Mouse (Mus musculus): Measurements from ENCODE around the gene Clcn7. TPM values are rescaled to one million over a fixed set of nuclear protein-coding genes. Genes with fewer than 3 reads are reported as not detected.

Gene Clcn7
- polyA plus RNA-seq, 1 experiment from 2014 or later, result 28.1 TPM

Other genes with a start within 250 kb of the Clcn7 start
- 67.4 and 72.8 TPM in 2 replicates for gene Nubp2, start 247.0 kb upstream of the Clcn7 start, polyA plus RNA-seq (2014; fragmentation: Nextera tagmentation; extraction: Ambion mirVana)
- gene Spsb3, start 246.7 kb upstream of the Clcn7 start, polyA plus RNA-seq (2014; fragmentation: Nextera tagmentation; extraction: Ambion mirVana), result 75.0 and 82.0 TPM in 2 replicates
- gene Eme2, start 238.3 kb upstream of the Clcn7 start, polyA plus RNA-seq (2014; fragmentation: Nextera tagmentation; extraction: Ambion mirVana), result 22.7 and 23.7 TPM in 2 replicates
- gene Mrps34, start 238.3 kb upstream of the Clcn7 start, polyA plus RNA-seq (2014; fragmentation: Nextera tagmentation; extraction: Ambion mirVana), result 72.9 and 82.6 TPM in 2 replicates
- gene Nme3, start 236.9 kb upstream of the Clcn7 start, polyA plus RNA-seq (2014; fragmentation: Nextera tagmentation; extraction: Ambion mirVana), result 85.6 and 95.8 TPM in 2 replicates
- 86.0 and 90.1 TPM in 2 replicates for gene Mapk8ip3, start 196.4 kb upstream of the Clcn7 start, polyA plus RNA-seq (2014; fragmentation: Nextera tagmentation; extraction: Ambion mirVana)
- 58.2 and 60.6 TPM in 2 replicates for gene Jpt2, start 172.7 kb upstream of the Clcn7 start, polyA plus RNA-seq (2014; fragmentation: Nextera tagmentation; extraction: Ambion mirVana)
- gene Cramp1l, start 117.6 kb upstream of the Clcn7 start, polyA plus RNA-seq (2014; fragmentation: Nextera tagmentation; extraction: Ambion mirVana), result 8.0 and 8.1 TPM in 2 replicates
- gene Ift140, start 117.3 kb upstream of the Clcn7 start, polyA plus RNA-seq (2014; fragmentation: Nextera tagmentation; extraction: Ambion mirVana), result 15.9 and 20.9 TPM in 2 replicates
- 11.3 and 12.4 TPM in 2 replicates for gene Tmem204, start 49.8 kb upstream of the Clcn7 start, polyA plus RNA-seq (2014; fragmentation: Nextera tagmentation; extraction: Ambion mirVana)
- gene Telo2, start 17.4 kb upstream of the Clcn7 start, polyA plus RNA-seq (2014; fragmentation: Nextera tagmentation; extraction: Ambion mirVana), result 39.8 and 41.7 TPM in 2 replicates
- not detected in 2 replicates for gene Ptx4, start 12.6 kb upstream of the Clcn7 start, polyA plus RNA-seq (2014; fragmentation: Nextera tagmentation; extraction: Ambion mirVana)
- not detected in 2 replicates for gene Ccdc154, start 29.1 kb downstream of the Clcn7 start, polyA plus RNA-seq (2014; fragmentation: Nextera tagmentation; extraction: Ambion mirVana)
- not detected in 2 replicates for gene Gm38655, start 42.1 kb downstream of the Clcn7 start, polyA plus RNA-seq (2014; fragmentation: Nextera tagmentation; extraction: Ambion mirVana)
- gene BC003965, start 51.2 kb downstream of the Clcn7 start, polyA plus RNA-seq (2014; fragmentation: Nextera tagmentation; extraction: Ambion mirVana), result 30.3 and 31.5 TPM in 2 replicates
- 9.4 and 9.9 TPM in 2 replicates for gene Unkl, start 55.0 kb downstream of the Clcn7 start, polyA plus RNA-seq (2014; fragmentation: Nextera tagmentation; extraction: Ambion mirVana)
- 90.5 and 91.1 TPM in 2 replicates for gene Gnptg, start 106.7 kb downstream of the Clcn7 start, polyA plus RNA-seq (2014; fragmentation: Nextera tagmentation; extraction: Ambion mirVana)
- gene Tsr3, start 106.8 kb downstream of the Clcn7 start, polyA plus RNA-seq (2014; fragmentation: Nextera tagmentation; extraction: Ambion mirVana), result 52.1 and 53.4 TPM in 2 replicates
- 10.8 and 15.9 TPM in 2 replicates for gene Baiap3, start 123.0 kb downstream of the Clcn7 start, polyA plus RNA-seq (2014; fragmentation: Nextera tagmentation; extraction: Ambion mirVana)
- gene Ube2i, start 141.2 kb downstream of the Clcn7 start, polyA plus RNA-seq (2014; fragmentation: Nextera tagmentation; extraction: Ambion mirVana), result 430 and 441 TPM in 2 replicates
- gene Prss34, start 165.0 kb downstream of the Clcn7 start, polyA plus RNA-seq (2014; fragmentation: Nextera tagmentation; extraction: Ambion mirVana), result not detected in 2 replicates
- not detected in 2 replicates for gene Prss28, start 175.3 kb downstream of the Clcn7 start, polyA plus RNA-seq (2014; fragmentation: Nextera tagmentation; extraction: Ambion mirVana)
- gene Prss29, start 185.3 kb downstream of the Clcn7 start, polyA plus RNA-seq (2014; fragmentation: Nextera tagmentation; extraction: Ambion mirVana), result not detected in 2 replicates
- not detected in 2 replicates for gene Tpsab1, start 212.2 kb downstream of the Clcn7 start, polyA plus RNA-seq (2014; fragmentation: Nextera tagmentation; extraction: Ambion mirVana)
- 0.36 TPM in 1 of 2 replicates, not detected in the other for gene Tpsb2, start 232.9 kb downstream of the Clcn7 start, polyA plus RNA-seq (2014; fragmentation: Nextera tagmentation; extraction: Ambion mirVana)
- gene Tpsg1, start 235.9 kb downstream of the Clcn7 start, polyA plus RNA-seq (2014; fragmentation: Nextera tagmentation; extraction: Ambion mirVana), result 1.2 TPM in 1 of 2 replicates, not detected in the other

Data from hindbrain, embryonic 14.5 days (tissue).